Mouse (Mus musculus): ENCODE data around the gene Gata2.

Gata2 gene

DNA sequence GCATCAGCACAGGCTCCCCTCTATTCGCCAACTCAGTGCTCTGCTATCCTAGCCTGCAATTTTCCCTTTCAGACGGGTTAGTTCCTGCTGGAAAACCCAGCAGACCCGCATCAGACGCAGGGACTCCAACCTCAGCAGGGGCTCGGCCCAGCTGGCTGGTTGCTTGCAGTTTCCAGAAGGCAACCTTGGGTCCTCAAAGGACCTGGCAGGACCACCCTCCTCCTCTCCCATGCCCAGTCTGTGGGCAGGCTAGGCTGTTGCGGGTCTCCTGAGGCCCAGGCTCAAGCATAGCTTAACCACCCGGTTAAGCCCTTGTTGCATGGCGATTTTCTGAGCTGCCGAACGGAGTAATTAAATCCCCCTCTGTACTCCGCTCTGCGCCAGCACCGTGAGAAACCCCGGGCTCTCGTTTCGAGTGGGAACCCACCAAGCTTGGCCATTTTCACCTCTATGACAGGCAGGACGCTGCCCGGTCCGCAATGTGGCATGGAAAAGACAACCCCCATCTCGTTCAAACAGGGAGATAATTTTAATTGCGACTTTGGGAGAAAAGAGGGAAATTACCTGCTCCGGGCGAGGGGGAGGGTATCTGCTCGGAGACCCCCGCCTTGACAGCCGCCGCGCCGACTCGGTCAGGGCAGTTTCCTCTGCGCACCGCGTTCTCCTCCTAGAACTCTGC lies 2.5 kb downstream of the Gata2 start:
- DNase-seq (ENCODE audit: low spot score) = no peak

DNA sequence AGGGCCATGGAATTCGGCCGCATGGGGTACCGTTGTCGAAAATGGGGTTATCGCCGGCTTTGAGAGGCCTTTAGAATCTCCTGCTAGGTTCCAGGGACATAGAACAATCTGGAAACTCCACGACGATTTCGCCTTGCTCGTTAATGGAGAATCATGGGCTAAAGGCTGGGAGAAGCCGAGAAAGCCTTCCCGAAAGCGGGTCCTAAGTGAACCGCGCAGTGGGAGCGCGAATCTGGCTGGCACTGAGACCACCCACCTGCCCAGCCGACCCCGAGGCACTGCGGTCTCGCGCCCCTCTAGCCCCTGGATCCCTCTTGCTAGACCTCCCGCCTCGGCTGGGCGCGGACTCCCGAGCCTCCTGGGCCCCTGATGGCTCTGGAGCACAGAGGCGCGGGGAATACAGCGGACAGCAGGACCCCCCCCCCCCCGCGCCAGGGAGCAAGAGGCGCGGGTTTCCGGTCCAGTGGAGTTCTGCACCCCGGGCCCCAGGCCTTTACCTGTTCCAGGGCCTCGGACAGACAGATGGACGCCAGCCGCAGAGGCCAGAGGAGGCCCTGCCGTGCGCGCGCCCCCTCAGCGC lies 3.1 kb downstream of the Gata2 start:
- no peak for DNase-seq (ENCODE audit: low spot score)

DNA sequence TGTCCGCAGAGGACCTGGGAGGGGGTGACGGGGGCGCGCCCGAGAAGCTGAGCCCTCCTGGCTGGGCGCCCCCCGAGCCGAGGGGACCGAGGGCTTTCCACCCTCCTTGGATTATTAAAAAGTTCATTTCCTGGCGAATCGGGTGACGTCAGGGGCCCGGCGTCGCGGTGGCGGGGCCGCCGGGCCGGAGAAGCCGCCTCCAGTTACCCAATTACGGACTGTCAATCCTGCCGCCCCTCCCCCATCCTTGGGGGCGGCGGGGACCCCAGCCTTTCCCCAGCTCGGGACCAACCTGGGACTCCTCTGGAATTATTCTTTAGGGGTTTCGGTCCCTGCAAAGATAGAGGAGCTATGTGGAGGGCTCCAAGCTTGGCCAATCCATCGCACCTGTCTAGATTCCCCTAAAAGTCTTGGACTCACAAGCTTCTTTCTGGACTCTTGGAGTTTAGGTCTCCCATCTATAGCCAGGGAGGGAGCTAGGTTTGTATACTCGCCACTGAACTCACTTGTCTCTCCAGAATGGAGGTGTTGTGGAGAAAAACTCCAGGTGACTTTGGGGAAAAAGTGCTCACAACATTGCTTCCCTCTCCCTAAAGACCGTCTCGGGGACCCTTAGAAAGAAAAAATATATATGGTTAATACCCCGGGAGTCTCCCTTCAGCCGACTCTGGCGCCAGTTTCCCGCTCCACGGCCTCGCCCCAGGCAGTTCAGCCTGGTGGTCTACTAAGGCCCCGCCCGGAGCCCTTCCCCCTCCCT lies 3.8 kb downstream of the Gata2 start:
- no peak for DNase-seq (ENCODE audit: low spot score)

DNA sequence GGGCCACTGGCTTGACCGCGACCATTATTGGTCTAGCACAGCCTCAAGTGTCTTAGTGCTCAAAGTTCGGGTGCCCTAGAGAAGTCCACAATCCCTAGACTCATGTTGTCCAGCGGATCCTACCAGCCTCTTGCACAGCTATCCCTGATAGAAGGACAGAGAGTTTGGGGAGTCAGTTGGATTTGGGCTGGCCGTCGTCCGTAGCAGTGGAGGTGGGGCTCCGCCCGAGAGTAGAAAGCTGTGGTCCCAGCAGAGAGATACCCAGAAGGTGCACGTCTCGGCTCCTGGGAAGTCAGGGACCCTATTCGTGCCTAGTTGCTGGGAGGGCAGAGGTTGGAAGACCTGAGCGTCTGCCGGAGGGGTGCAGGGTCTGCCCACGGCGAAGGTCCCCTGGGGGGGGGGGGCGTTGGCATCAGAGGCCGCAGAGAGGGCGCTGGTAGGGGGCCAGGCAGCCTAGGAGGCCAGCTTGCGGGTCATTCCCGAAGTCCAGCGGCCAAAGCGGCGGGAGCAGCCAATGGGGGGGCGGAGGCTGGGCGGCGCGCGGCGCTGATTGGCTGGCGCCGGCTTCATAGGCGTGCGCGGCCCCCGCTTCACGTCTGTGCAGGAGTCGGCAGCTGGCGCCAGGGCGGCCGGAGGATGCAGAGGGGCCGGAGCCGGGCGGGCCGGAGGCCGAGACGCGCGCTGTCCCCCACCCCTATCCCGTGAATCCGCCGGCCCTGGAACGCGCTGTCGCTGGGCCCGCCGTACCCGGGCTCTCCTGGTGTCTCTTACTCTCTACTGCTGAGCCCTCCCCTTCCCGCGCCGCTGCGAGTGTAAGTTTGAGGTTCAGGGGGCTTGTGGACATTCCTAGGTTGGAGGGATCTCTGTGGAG lies 4.6 kb downstream of the Gata2 start:
- DNase-seq (ENCODE audit: low spot score) = peak; percentile 88

DNA sequence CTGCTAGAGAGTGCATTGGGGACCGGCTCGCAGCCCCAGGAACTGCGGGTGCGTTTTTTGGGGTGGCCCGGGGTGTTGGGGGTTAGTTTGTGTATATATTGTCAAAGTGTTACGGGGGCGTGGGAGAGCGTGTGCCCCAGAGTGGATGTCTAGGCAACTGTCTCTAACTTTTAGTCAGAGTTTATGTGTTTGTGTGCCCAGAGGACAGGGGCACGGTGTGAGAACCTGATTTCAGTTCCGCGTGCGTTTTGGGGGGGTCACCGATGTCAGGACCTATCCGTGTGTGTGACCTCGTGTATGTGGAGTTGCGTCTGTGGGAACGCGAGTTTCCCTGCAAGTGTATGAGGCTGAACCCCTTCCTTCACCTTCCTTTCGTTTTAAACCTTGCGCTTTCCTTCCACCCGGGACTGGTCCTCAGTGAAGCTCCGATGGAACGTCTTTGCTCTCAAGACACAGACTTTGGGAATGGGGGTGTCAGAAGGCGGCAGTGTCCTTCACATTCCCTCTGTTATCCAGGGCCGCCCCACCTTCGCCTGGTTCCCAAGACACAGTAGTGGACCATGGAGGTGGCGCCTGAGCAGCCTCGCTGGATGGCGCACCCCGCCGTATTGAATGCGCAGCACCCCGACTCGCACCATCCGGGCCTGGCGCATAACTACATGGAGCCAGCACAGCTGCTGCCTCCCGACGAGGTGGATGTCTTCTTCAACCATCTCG lies 5.5 kb downstream of the Gata2 start:
- DNase-seq (ENCODE audit: low spot score) = no peak

DNA sequence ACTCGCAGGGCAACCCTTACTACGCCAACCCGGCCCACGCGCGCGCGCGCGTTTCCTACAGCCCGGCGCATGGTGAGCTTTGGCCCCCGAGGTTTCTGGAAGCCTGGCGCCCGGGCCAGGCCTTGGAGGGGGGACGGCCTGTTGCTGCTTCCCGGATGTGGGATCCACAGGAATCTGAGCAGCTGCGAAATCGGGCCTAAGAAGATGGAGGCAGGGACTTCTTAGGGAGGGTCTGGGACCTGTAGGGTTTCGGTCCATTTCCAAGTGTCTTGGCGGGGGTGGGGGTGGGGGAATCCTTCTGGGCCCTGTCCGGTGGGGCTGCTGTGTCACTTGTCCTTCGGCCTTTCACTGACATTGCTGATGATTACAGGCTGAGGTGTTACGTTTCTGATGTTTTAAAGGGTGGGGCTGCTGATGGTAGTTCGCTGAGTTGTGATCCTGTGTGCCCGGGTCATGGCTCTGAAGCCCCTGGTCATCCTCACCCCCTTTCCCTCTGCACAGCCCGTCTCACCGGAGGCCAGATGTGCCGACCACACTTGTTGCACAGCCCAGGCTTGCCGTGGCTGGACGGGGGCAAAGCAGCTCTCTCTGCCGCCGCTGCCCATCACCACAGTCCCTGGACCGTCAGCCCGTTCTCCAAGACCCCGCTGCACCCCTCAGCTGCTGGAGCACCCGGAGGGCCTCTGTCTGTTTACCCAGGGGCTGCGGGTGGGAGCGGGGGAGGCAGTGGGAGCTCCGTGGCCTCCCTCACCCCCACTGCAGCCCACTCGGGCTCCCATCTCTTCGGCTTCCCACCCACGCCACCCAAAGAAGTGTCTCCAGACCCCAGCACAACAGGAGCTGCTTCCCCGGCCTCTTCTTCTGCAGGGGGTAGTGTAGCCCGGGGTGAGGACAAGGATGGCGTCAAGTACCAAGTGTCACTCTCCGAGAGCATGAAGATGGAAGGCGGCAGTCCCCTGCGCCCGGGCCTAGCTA lies 6.3 kb downstream of the Gata2 start:
- DNase-seq (ENCODE audit: low spot score) = no peak

DNA sequence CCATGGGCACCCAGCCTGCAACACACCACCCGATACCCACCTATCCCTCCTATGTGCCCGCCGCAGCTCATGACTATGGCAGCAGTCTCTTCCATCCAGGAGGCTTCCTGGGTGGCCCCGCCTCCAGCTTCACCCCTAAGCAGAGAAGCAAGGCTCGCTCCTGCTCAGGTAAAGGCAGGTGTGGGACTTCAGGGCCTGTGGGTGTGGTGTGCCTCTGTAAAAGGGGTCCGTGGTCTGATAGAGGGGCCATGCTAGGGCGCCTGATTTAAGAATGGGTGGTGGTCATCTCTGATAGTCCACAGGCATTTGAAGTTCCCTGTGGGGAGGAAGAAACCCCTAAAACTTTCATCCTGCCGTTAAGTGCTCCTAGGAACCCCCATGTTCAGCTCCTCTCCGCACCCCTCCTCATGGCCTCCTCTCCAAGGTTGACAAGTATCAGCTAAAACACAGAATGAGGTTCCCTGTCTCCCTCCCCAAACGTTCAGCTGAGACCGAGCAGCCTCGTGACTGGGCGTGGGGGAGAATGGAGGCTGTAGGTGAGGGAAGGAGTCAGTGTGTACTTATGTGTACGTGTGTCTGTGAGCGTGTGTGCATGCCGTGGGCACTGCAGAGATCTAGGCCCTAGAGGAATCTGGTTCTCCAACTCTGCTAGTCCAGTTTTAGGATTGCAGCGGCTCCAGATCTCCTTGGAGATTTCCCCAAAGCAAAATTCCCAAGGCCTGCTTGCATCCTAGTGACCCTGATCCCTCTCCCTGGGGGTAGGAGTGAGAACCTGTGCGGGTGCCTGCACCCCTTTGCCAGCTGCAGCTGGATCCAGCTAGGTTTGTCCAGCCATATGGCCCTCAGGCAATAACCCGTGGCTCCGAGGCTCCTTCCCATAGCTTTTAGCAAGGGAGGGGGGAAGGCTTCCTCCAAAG lies 7.3 kb downstream of the Gata2 start:
- DNase-seq (ENCODE audit: low spot score) = no peak

DNA sequence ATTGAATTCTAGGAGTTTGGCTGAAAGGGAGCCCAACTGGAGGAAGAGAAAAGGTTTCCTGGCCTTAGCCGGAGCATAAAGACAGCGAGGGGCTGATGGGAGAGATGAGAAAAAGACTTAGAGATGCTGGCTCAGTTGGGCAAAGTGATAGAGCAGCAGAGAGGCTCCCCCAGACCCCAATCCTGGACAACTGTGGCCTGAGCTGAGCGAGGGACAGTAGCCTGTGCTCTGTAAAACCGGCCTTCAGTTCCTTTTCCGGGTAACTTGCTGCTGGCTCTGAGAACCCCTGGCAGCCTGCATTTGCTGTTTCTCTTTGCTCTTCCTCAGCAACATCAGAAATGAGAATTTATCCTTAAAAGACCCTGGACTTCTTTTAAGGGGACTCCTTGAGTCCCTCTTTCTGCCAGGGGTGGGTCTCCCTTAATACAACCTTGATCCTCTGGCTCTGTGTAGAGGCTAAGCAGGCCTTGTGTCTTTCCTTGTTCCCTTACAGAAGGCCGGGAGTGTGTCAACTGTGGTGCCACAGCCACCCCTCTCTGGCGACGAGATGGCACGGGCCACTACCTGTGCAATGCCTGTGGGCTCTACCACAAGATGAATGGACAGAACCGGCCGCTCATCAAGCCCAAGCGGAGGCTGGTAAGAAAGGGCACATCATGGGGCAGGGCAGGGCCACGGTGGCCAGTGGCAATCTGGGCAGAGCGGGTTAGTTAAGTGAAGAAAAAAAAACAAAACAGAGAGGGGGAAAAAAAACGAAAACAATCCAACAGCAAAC lies 8.4 kb downstream of the Gata2 start:
- no peak for DNase-seq (ENCODE audit: low spot score)

DNA sequence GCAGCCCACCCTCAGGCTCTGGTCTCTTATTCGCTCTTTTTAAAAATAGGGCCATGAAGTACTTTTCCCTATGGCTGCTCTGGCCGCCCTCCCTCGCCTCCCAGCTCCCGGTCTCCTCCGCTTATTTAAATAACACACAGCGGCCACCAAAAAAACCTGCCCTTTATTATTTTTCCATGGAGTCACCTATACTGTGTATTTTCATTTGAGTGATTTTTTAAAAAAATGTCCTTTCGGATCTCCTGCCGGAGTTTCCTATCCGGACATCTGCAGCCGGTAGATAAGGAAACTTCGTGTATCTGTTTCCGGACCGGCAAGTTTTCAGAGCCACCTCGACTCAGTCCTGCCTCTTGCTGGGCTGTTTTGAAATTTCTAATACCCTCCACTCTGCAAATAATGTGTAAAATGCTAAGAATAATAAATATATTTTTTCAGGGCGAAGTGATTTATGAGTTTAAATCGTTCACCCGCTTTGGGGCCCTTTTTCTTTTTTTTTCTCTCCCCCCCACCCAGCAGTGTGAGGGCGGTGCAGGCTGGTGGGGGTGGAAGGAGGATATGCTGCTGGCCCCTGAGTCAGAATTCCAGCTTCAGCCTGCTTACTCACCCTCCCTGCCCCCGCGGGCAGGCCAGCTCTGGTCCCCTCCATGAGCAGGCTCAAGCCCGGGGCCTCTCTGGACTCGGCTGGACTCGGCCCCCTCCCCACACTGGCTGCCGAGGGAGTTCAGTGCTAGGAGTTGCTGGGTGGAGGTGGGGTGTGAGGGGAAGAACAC lies 9.4 kb downstream of the Gata2 start:
- no peak for DNase-seq (ENCODE audit: low spot score)

DNA sequence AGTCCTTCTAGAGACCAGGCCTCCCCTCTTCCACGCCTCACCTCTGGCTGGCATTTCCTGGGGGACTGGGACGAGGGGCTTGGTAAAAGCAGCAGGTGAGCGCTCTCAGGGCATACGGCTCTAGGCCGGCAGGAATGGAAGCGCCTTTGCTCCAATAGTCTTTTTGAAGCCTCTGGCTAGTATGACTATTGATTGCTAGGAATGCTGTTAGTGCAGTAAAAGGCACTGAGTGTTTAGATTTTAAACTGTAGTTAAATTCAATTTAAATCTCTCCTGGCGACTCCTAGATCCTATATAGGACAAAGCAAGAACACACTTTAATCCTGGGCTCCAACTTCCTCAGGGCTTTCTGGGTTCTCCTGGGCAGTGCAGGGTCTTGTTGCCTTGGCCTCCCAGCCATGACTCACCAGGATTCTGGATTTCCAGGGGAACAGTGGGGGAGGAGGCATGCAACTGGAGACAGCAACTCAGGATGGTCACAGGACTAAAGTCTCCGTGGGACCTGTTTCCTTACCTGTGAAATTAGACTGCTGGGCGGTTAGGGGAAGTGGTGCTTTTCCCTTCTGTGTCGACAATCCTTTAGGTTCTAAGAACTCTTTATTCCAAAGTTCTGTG lies 10.2 kb downstream of the Gata2 start:
- DNase-seq (ENCODE audit: low spot score) = no peak

DNA sequence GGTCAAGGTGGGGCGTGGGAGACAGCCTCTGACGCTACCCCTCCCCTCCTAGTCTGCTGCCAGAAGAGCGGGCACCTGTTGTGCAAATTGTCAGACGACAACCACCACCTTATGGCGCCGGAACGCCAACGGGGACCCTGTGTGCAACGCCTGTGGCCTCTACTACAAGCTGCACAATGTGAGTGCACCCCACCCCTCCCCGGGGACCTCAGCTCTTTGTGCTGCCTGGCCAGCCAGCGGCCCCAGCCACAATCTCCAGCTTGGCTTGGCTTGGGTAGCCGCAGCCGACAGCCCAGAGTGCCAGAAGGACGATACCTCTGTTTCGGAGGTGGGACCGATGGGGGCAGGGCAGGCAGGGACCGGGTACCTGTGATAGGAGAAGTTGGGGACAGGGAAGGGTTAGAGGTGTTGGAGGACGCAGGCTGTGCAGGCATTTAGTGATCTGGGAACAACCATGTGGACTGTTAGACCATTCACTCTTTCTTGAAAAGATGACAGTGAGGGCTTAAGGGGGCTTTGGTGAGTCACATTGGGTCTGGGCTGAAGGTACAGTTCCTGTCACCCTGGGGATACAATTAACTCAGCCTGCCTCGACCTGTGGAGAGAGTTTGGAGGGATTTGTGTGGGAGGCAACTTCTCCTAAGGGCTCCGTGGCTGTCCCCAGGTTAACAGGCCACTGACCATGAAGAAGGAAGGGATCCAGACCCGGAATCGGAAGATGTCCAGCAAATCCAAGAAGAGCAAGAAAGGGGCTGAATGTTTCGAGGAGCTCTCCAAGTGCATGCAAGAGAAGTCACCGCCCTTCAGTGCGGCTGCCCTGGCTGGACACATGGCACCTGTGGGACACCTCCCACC lies 11.1 kb downstream of the Gata2 start:
- no peak for DNase-seq (ENCODE audit: low spot score)

DNA sequence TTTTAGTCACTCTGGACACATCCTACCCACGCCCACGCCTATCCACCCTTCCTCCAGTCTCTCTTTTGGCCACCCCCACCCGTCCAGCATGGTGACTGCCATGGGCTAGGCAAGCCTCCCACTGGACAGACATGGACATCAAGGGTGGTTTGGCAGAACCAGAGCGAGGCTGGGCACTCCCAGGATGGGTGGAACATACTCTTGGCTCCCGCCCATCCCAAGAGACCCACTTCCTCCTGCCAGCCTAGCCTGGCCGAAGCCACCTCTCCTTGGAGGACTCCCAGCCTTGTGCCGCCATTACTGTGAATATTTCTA lies 11.7 kb downstream of the Gata2 start:
- DNase-seq (ENCODE audit: low spot score) = no peak

DNA sequence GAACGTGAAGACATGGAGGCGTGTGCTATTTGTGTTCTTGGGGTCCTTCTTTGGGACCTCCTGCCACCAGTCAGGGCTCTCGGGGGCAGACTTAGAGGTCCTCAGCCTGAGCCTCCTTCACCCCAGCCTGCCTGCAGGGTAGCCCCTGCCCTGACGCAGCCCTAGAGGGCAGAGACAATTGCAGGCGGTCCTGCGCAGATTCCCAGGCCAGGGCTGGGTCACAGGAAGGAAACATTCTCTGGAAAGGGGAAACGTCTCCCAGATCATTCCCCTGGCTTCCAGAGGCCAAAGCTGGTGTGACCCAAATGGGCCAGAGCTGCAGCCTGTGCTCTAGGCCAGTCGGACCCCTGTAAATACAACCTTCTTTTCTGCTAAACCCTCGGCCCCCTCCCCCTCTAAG lies 12.2 kb downstream of the Gata2 start:
- no peak for DNase-seq (ENCODE audit: low spot score)

DNA sequence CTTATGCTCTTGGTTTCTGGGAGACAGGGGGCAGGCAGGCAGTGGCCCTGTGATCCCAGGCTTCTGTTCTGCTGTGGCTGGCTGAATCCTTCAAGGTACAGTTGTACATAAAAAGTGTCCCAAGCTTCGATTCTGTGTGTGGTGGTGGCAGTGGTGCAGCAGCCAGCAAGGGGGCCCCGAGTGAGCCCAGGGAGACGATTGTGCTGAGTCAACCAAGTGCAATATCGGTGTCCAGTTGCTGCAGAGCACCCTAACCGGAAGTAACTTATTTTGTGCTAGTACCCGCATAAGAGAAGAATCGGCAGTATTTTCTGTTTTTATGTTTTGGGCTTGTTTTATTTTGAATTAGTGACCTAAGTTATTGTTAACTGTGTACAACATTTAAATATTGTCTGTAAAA lies 12.9 kb downstream of the Gata2 start:
- DNase-seq (ENCODE audit: low spot score) = no peak

DNA sequence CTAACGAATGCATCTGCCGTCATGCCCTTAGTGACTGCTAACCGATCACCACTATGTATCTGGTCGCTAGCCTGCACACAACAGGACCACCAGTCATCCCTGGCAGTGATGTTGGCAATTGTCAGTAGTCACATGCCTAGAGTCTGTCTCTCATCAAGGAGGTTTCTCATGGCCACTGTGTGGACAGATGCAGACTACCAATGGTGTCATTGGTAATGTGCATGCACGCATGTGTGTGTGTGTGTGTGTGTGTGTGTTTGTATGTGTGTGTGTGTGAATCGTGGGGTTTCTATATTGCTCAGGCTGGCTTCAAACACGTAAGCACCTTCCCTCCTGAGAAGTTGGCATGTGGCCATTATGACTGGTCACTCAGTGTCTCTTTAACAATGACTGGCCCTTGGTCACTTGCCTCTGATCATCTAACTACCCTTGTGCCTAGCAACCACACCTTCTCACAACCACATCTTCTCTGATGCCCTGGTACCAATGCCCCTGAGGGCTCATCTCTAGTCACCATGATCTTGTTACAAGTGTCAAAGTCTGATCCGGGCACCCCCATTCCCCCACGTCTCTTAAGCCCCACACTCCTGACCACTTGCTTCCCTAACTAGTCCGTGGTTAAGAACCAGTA lies 13.8 kb downstream of the Gata2 start:
- DNase-seq (ENCODE audit: low spot score) = no peak

DNA sequence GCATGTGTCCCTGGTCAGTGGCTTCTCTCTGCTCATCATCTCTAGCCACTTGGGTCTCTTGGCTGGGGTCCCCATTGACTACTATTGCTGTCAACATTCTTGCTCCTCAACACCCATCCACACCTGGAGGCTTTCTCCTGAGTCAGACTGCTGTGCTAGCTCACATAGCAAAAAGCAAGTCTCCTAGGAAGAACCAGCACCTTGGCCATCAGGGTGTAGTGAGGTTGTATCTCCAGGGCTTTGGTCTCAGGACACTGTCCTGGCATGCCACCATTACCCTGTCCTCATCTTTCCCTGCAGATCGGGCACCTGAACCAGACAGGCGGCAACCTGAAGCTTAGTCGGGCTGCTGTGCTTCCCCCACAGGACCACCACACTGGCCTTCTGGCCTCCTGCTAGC lies 14.6 kb downstream of the Gata2 start:
- DNase-seq (ENCODE audit: low spot score) = no peak

Data from yolk sac, embryonic 10.5 days (tissue).